Mouse (Mus musculus): ENCODE measurements around the gene Heatr4. TPM values are rescaled to one million over a fixed set of nuclear protein-coding genes. Genes with fewer than 3 reads are reported as not detected.

The Heatr4 gene
- not detected for polyA plus RNA-seq (2015; fragmentation: Illumina TruSeq; extraction: RNeasy Lipid Tissue Mini Kit (QIAGEN cat#74804); ENCODE audit: insufficient read depth, low replicate concordance)

GRCm38 (mm10) chr12:83984752-83985151 is at the start of gene Heatr4:
TSS of gene Heatr4 (minus strand) at chr12:83984852.

GRCm38 (mm10) chr12:84009171-84009965 is 24.7 kb upstream of the Heatr4 start, which contains the start of gene Acot1:
TSS of gene Acot1 (plus strand) at chr12:84009490.

GRCm38 (mm10) chr12:83987583-83988441 is 3.2 kb upstream of the Heatr4 start, which contains the start of gene Acot2:
TSS of gene Acot2 (plus strand) at chr12:83987861.

GRCm38 (mm10) chr12:83950493-83950839 is 34.2 kb downstream of the Heatr4 start, which contains the start of gene Riox1:
TSS of gene Riox1 (plus strand) at chr12:83950608.

GRCm38 (mm10) chr12:83921535-83922381 is 62.9 kb downstream of the Heatr4 start, which contains the start of gene Numb:
TSS of gene Numb (minus strand) at chr12:83921934.

Other genes with a start within 250 kb of the Heatr4 start
- 0.11 TPM for gene Papln, start 221.2 kb downstream of the Heatr4 start, polyA plus RNA-seq (2015; fragmentation: Illumina TruSeq; extraction: RNeasy Lipid Tissue Mini Kit (QIAGEN cat#74804); ENCODE audit: insufficient read depth, low replicate concordance)
- 30.5 TPM for gene Numb, start 62.9 kb downstream of the Heatr4 start, polyA plus RNA-seq (2015; fragmentation: Illumina TruSeq; extraction: RNeasy Lipid Tissue Mini Kit (QIAGEN cat#74804); ENCODE audit: insufficient read depth, low replicate concordance)
- gene Riox1, start 34.2 kb downstream of the Heatr4 start, polyA plus RNA-seq (2015; fragmentation: Illumina TruSeq; extraction: RNeasy Lipid Tissue Mini Kit (QIAGEN cat#74804); ENCODE audit: insufficient read depth, low replicate concordance), result 8.1 TPM
- 3.1 TPM for gene Acot2, start 3.0 kb upstream of the Heatr4 start, polyA plus RNA-seq (2015; fragmentation: Illumina TruSeq; extraction: RNeasy Lipid Tissue Mini Kit (QIAGEN cat#74804); ENCODE audit: insufficient read depth, low replicate concordance)
- 8.4 TPM for gene Acot1, start 24.6 kb upstream of the Heatr4 start, polyA plus RNA-seq (2015; fragmentation: Illumina TruSeq; extraction: RNeasy Lipid Tissue Mini Kit (QIAGEN cat#74804); ENCODE audit: insufficient read depth, low replicate concordance)
- gene Acot4, start 53.5 kb upstream of the Heatr4 start, polyA plus RNA-seq (2015; fragmentation: Illumina TruSeq; extraction: RNeasy Lipid Tissue Mini Kit (QIAGEN cat#74804); ENCODE audit: insufficient read depth, low replicate concordance), result 0.36 TPM
- not detected for gene Gm49366, start 54.1 kb upstream of the Heatr4 start, polyA plus RNA-seq (2015; fragmentation: Illumina TruSeq; extraction: RNeasy Lipid Tissue Mini Kit (QIAGEN cat#74804); ENCODE audit: insufficient read depth, low replicate concordance)
- not detected for gene Acot3, start 67.3 kb upstream of the Heatr4 start, polyA plus RNA-seq (2015; fragmentation: Illumina TruSeq; extraction: RNeasy Lipid Tissue Mini Kit (QIAGEN cat#74804); ENCODE audit: insufficient read depth, low replicate concordance)
- not detected for gene Acot5, start 84.5 kb upstream of the Heatr4 start, polyA plus RNA-seq (2015; fragmentation: Illumina TruSeq; extraction: RNeasy Lipid Tissue Mini Kit (QIAGEN cat#74804); ENCODE audit: insufficient read depth, low replicate concordance)
- 1.7 TPM for gene Acot6, start 115.8 kb upstream of the Heatr4 start, polyA plus RNA-seq (2015; fragmentation: Illumina TruSeq; extraction: RNeasy Lipid Tissue Mini Kit (QIAGEN cat#74804); ENCODE audit: insufficient read depth, low replicate concordance)
- 3.0 TPM for gene Dnal1, start 129.5 kb upstream of the Heatr4 start, polyA plus RNA-seq (2015; fragmentation: Illumina TruSeq; extraction: RNeasy Lipid Tissue Mini Kit (QIAGEN cat#74804); ENCODE audit: insufficient read depth, low replicate concordance)
- gene Pnma1, start 163.6 kb upstream of the Heatr4 start, polyA plus RNA-seq (2015; fragmentation: Illumina TruSeq; extraction: RNeasy Lipid Tissue Mini Kit (QIAGEN cat#74804); ENCODE audit: insufficient read depth, low replicate concordance), result 0.25 TPM
- 32.6 TPM for gene Elmsan1, start 234.0 kb upstream of the Heatr4 start, polyA plus RNA-seq (2015; fragmentation: Illumina TruSeq; extraction: RNeasy Lipid Tissue Mini Kit (QIAGEN cat#74804); ENCODE audit: insufficient read depth, low replicate concordance)